Mouse (Mus musculus) heart, adult 2 months (tissue): Measurements from ENCODE around the gene Ncbp2.
A peak's percentile ranks its signal among the peaks of the same experiment; 100 is the strongest.

Experiments used
- CTCF ChIP-seq: fragments of 200-600 bp; IDR thresholded peaks from 2 replicates; pipeline ENCODE4 v1.8.1; 2022; ENCODE audit warnings: antibody characterized with exemption, mild to moderate bottlenecking, moderate library complexity
- EP300 ChIP-seq: fragments of 200-500 bp; IDR thresholded peaks from 2 replicates; pipeline ENCODE4 v1.6.1; 2011; ENCODE audit warnings: low read depth, low read length, control low read depth; ENCODE audit not compliant: insufficient read depth
- POLR2A ChIP-seq: fragments of 200-500 bp; IDR thresholded peaks from 2 replicates; pipeline ENCODE4 v1.6.1; 2011; ENCODE audit warnings: mild to moderate bottlenecking, low read depth, low read length, control low read depth; ENCODE audit not compliant: insufficient read depth

- no peak for TF ChIP-seq POLR2A
- peak; percentile 40 for TF ChIP-seq CTCF
- no peak for TF ChIP-seq EP300
These were observed 43.7 kb downstream of the Ncbp2 start for GRCm38 (mm10) chr16:31992039-31992438.
